Mouse (Mus musculus) liver, embryonic 16.5 days (tissue): Measurements from ENCODE around the gene Stat5b. TPM values are rescaled to one million over a fixed set of nuclear protein-coding genes. Genes with fewer than 3 reads are reported as not detected.

Source experiments
- ATAC-seq: fragments of 200-750 bp; cut with Nextera tagmentation; 2 replicates; pipeline ENCODE4 v1.8.0; 2017; ENCODE audit warnings: low read depth, mild to moderate bottlenecking, moderate number of reproducible peaks, moderate library complexity
- H3K27ac ChIP-seq: fragments of 300-500 bp; sonication (generic); 2 replicates; pipeline ENCODE4 v1.5.1; 2014; ENCODE audit warnings: mild to moderate bottlenecking, low read length
- H3K27me3 ChIP-seq: fragments of 300-500 bp; sonication (generic); 2 replicates; pipeline ENCODE4 v1.6.1; 2014; ENCODE audit warnings: low read depth, low read length, mixed read lengths; ENCODE audit not compliant: control insufficient read depth, insufficient read depth
- H3K36me3 ChIP-seq: fragments of 300-500 bp; sonication (generic); 2 replicates; pipeline ENCODE4 v1.6.1; 2014; ENCODE audit warnings: mild to moderate bottlenecking; ENCODE audit not compliant: control insufficient read depth, insufficient read depth
- H3K4me1 ChIP-seq: fragments of 300-500 bp; sonication (generic); 2 replicates; pipeline ENCODE4 v1.6.1; 2014; ENCODE audit warnings: low read depth, low read length, mixed read lengths; ENCODE audit not compliant: control insufficient read depth
- H3K4me2 ChIP-seq: fragments of 300-500 bp; sonication (generic); 2 replicates; pipeline ENCODE4 v1.6.1; 2014; ENCODE audit warnings: low read depth, low read length, mixed read lengths
- H3K4me3 ChIP-seq: fragments of 300-500 bp; sonication (generic); 2 replicates; pipeline ENCODE4 v1.5.1; 2014; ENCODE audit warnings: low read depth, mild to moderate bottlenecking, low read length
- H3K9ac ChIP-seq: fragments of 300-500 bp; sonication (generic); 2 replicates; pipeline ENCODE4 v1.6.1; 2014; ENCODE audit warnings: low read depth, low read length
- H3K9me3 ChIP-seq: fragments of 300-500 bp; sonication (generic); replicated peaks from 2 replicates; pipeline ENCODE4 v1.6.1; 2016; ENCODE audit warnings: low read length; ENCODE audit not compliant: control insufficient read depth
- WGBS: fragments of 180-500 bp; shearing (Covaris S2); extraction: QIAGEN DNeasy Blood & Tissue Kit; methylation state at CpG from one replicate; pipeline ENCODE4 v1.1.7; 2014; ENCODE audit not compliant: insufficient replicate concordance; 5-methylcytosine and 5-hydroxymethylcytosine counted together
- polyA plus RNA-seq: library from polyadenylated mRNA; unstranded; fragments of >200 nt; fragmentation: Nextera tagmentation; extraction: Ambion mirVana; gene quantifications from 2 replicates; pipeline ENCODE4 v1.2.1, GENCODE M21; 2015

The Stat5b gene
- polyA plus RNA-seq, 1 experiment from 2014 or later = 22.6 TPM

DNA sequence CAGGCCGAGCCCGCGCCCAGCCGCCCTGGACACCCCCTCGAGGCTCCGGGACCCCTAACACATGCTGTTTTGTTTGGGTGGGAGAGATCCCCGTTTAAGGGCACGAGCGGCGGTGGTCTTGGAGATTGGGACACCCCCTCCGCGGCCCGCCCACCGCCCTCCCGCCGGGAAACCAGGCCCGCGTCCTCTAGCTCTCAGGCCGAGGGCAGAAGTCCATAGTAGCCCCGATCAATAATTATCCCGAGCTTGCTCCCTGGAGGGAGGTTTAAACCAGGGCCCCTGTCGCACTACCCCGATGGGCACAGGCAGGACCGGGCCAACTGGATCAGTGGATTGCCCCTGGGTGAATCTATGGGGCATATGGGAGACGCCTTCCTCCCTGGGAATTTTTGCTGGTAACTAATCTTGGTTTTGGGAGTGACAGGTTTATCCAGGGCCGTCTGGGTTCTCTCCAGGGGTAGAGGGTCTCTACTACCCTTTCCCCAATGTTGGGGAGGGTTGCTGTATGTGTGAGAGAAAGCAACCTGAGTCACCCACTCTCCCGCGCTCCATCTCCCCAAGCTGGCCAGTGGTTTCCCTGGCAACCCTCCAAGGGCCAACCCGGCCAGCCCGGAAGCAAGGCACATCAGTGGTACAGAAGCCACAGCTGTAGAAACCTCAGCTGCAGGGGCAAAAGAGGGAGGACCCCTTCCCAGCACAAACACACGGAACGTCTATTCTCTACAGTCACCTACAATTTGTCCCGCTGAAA is 429 bp upstream of the Stat5b start:
- 6% methylated on average over 33 of the region's 33 CpGs for WGBS

DNA sequence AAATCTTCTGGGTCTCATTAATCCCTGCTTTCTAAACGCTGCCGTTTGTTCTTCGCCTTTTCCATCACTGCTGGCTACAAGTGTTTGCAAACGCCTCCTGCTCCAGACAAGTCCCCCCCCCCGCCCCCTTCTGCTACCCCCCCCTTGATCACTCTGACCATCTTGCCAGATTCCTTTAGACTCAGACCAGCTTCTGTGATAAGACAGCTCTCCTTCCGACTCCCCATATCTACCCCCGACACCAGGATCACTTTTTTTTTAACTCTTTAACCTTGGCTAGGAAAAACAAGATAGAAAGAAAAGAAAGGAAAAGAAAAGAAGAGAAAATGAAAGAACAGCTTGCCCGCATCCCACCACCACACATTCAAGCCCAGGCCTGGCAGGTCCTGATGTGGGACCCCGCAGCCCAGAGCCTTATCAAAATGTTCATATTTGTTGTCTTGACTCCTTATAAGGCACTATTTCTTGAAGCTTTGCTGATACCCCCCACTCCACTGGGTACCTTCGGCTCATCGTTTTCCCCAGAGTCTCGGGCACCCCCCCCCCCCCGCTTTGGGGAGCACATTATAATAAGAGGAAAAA is 977 bp downstream of the Stat5b start:
- Histone ChIP-seq H3K4me2 (peak overlapping the region; percentile 88), H3K4me1 (peaks cover 39% of the 10 kb centered on the region), H3K9ac (peak overlapping the region; percentile 84), H3K9me3 (no peaks in the 10 kb centered on the region), H3K27ac (peak overlapping the region; percentile 85), H3K4me3 (peak overlapping the region; percentile 79), H3K27me3 (peaks cover 2% of the 10 kb centered on the region; the same call in 1 of the 2 replicates), H3K36me3 (no peaks in the 10 kb centered on the region)
- peak; percentile 18; the same call in 1 of the 2 replicates for ATAC-seq
- WGBS = 3% methylated on average over 13 of the region's 13 CpGs

More for the DNA sequence above, 429 bp upstream of the Stat5b start:
- Histone ChIP-seq H3K27me3 (peaks cover 2% of the 10 kb centered on the region; the same call in 1 of the 2 replicates), H3K4me3 (peak overlapping the region; percentile 79), H3K4me2 (peak overlapping the region; percentile 88), H3K27ac (peak overlapping the region; percentile 85), H3K4me1 (peaks cover 35% of the 10 kb centered on the region), H3K9ac (peak overlapping the region; percentile 84), H3K36me3 (no peaks in the 10 kb centered on the region), H3K9me3 (no peaks in the 10 kb centered on the region)
- ATAC-seq = peak; percentile 59

DNA sequence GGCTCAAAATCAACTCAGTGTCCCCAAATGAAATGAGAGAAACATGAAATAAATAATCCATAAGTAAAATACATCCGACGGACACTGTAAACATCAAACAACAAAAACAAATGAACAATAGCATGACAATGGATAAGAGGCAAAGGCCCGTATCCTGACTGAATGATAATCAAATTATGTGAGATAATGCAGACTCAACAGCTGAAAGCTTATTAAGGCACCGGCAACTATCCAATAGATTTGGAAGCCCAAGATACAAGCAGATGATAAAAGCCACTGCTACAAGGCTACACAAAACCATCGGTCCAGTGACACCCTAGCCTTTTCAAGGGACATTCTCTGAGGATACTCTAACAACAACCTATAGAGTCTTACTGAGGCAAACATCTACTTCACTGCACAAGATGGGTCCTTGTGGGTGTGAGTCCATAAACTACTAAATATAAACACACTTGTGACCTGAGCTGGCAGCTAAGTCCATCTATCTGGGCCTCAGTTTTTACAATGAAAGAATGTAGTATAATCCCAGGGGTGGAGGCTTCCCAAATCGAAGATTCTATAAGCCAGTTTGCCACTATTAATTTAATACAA is 1.6 kb downstream of the Stat5b start:
- Histone ChIP-seq H3K9ac (peak overlapping the region; percentile 0; the same call in 1 of the 2 replicates), H3K36me3 (no peaks in the 10 kb centered on the region), H3K4me2 (peak overlapping the region; percentile 88), H3K27me3 (peaks cover 2% of the 10 kb centered on the region; the same call in 1 of the 2 replicates), H3K4me3 (peak overlapping the region; percentile 79), H3K4me1 (peaks cover 33% of the 10 kb centered on the region), H3K27ac (peak overlapping the region; percentile 48), H3K9me3 (no peaks in the 10 kb centered on the region)
- ATAC-seq = no peak
- WGBS = 36% methylated on average over 6 of the region's 6 CpGs

DNA sequence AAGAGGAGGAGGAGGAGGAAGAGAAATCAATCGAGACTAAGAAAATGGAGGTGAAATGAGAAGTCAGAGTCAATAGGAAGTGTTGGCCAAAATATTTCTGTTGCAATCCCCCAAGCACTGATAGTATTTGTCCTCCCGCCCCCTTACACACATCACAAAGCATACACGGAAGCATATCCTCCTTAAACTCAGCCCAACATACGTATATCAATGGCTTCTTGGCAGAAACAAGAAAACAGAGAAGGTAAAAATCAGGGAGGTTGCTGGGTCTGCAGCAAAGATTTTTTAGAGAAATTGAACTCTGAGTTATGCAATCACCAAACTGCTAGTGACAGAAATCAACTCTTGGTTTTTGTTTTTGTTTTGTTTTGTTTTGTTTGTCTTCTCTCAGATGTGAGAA is 2.4 kb downstream of the Stat5b start:
- H3K36me3 ChIP-seq = no peaks in the 10 kb centered on the region
- no peak overlapping the region for H3K9ac ChIP-seq
- peak overlapping the region; percentile 88 for H3K4me2 ChIP-seq
- no peaks in the 10 kb centered on the region for H3K9me3 ChIP-seq
- peaks cover 38% of the 10 kb centered on the region for H3K4me1 ChIP-seq
- peaks cover 2% of the 10 kb centered on the region; the same call in 1 of the 2 replicates for H3K27me3 ChIP-seq
- 11% methylated on average over 4 of the region's 4 CpGs for WGBS
- peak overlapping the region; percentile 27; the same call in 1 of the 2 replicates for H3K27ac ChIP-seq
- H3K4me3 ChIP-seq = peak overlapping the region; percentile 79
- ATAC-seq = no peak

DNA sequence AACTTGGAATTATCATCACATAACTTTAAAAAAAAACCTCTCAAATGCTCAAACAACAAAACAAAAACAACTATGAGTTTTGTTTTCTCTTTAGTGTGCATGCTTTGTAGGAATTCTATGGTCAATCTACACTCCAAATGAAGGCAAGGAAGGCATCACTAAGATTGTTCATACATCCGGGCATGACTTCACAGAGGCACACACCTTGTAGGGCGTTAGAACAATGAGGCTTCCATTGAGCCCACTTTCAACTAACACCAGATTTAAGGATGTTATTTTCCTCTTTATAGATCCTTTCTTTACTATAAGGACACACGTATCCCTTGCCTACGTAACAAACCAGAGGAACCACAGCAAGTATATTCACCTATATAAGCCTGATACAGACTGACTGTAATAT is 3.0 kb downstream of the Stat5b start:
- Histone ChIP-seq H3K4me1 (peaks cover 41% of the 10 kb centered on the region), H3K27me3 (no peaks in the 10 kb centered on the region), H3K4me3 (no peak overlapping the region), H3K36me3 (no peaks in the 10 kb centered on the region), H3K9ac (no peak overlapping the region), H3K9me3 (no peaks in the 10 kb centered on the region), H3K4me2 (peak overlapping the region; percentile 88), H3K27ac (no peak overlapping the region)
- 75% methylated on average over 4 of the region's 4 CpGs for WGBS
- no peak for ATAC-seq

DNA sequence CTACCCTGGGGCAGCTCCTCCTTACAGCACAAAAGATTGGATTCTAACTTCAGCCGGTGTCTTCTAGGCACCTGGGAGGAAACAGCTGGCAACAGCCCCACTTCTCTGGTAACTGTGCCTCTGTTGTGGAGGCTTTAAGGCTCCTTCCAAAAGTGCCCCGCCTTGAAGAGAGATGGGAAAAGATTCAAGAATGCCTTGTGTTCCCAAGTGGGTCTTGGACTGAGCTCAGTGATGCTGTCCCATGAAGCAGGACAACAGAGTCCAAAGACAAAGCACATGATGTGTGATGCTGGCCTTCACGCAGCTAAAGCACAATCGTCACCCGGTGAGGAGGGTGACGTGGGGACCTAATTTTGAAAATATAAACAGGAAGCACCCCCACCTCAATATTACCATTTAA is 4.7 kb downstream of the Stat5b start:
- Histone ChIP-seq H3K4me1 (peaks cover 41% of the 10 kb centered on the region), H3K36me3 (no peaks in the 10 kb centered on the region), H3K27me3 (no peaks in the 10 kb centered on the region), H3K9ac (no peak overlapping the region), H3K4me2 (no peak overlapping the region), H3K9me3 (no peaks in the 10 kb centered on the region), H3K4me3 (no peak overlapping the region), H3K27ac (no peak overlapping the region)
- WGBS = 78% methylated on average over 6 of the region's 6 CpGs
- no peak for ATAC-seq

DNA sequence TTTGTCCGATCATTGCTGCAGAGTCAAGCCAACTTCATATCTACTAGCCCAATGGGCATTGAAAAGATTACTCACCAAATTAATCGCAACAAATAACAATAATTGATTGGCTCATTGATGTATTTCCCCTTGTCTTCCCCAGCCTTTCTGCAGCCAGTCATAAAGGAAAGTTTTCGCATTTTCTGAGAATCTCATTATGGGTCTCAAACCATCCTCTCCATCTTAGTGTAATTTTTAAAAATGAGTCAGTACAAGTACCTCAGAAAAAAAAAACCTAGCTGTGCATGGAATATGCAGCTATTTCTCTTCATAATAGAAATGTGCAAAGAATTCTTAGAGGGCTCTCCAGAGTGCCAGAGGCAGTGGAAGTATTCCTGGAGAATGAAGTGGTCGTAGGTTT is 6.4 kb downstream of the Stat5b start:
- Histone ChIP-seq H3K9ac (no peak overlapping the region), H3K9me3 (no peaks in the 10 kb centered on the region), H3K4me1 (peaks cover 44% of the 10 kb centered on the region), H3K4me2 (no peak overlapping the region), H3K27ac (no peak overlapping the region), H3K4me3 (no peak overlapping the region), H3K36me3 (no peaks in the 10 kb centered on the region), H3K27me3 (no peaks in the 10 kb centered on the region)
- WGBS = 77% methylated on average over 4 of the region's 4 CpGs
- no peak for ATAC-seq

DNA sequence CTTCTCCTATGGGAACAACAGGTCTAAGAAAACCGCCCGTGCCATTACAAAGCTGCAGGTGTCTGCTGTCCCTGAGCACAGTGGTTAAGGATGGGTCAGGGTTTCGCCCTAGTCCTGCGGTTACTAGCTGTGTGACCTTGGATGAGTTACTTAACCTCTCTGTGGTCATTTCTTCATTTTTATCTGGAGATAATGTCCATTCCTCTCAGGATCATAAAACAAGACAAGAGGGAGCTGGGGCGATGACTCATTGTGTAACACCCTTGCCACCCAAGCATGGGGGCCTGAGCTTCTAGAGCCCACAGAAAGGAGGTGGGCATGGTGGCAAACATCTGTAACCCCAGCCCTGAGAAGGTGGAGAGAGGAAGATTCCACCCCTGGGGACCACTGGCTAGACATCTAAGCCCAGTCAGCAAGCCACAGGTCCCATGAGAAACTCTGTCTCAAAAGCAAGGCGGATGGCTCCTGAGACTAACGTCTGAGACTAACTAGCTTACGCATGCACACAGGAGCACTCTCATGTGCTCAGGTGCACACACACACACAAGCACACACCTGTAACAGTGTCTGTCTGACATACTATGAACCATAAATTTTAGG is 7.4 kb downstream of the Stat5b start:
- Histone ChIP-seq H3K9me3 (no peaks in the 10 kb centered on the region), H3K36me3 (no peaks in the 10 kb centered on the region), H3K4me2 (no peak overlapping the region), H3K27ac (peak overlapping the region; percentile 34; the same call in 1 of the 2 replicates), H3K4me1 (peaks cover 34% of the 10 kb centered on the region), H3K27me3 (no peaks in the 10 kb centered on the region), H3K9ac (no peak overlapping the region), H3K4me3 (no peak overlapping the region)
- no peak for ATAC-seq
- 82% methylated on average over 8 of the region's 8 CpGs for WGBS
